Mouse (Mus musculus) heart, embryonic 11.5 days (tissue): ENCODE data around the gene Ctdsp2. TPM values are rescaled to one million over a fixed set of nuclear protein-coding genes. Genes with fewer than 3 reads are reported as not detected.

Experiments
- ATAC-seq: fragments of 200-750 bp; cut with Nextera tagmentation; replicated peaks from 2 replicates; pipeline ENCODE4 v1.8.0; 2017; ENCODE audit warnings: moderate library complexity; ENCODE audit not compliant: insufficient number of reproducible peaks, low FRiP score, low TSS enrichment
- H3K27ac ChIP-seq: fragments of 300-500 bp; sonication (generic); 2 replicates; pipeline ENCODE4 v1.5.1; 2014; ENCODE audit warnings: mild to moderate bottlenecking, low read depth, low read length
- H3K27me3 ChIP-seq: fragments of 300-500 bp; sonication (generic); 2 replicates; pipeline ENCODE4 v1.6.1; 2014; ENCODE audit warnings: mild to moderate bottlenecking, low read length, mixed read lengths; ENCODE audit not compliant: control insufficient read depth, insufficient read depth
- H3K36me3 ChIP-seq: fragments of 300-500 bp; sonication (generic); 2 replicates; pipeline ENCODE4 v1.6.1; 2014; ENCODE audit warnings: mild to moderate bottlenecking, low read length, moderate library complexity, mixed read lengths; ENCODE audit not compliant: control insufficient read depth, insufficient read depth
- H3K4me1 ChIP-seq: fragments of 300-500 bp; sonication (generic); 2 replicates; pipeline ENCODE4 v1.6.1; 2014; ENCODE audit warnings: low read length; ENCODE audit not compliant: control insufficient read depth, insufficient read depth
- H3K4me2 ChIP-seq: fragments of 300-500 bp; sonication (generic); 2 replicates; pipeline ENCODE4 v1.6.1; 2014; ENCODE audit warnings: mild to moderate bottlenecking, moderate library complexity
- H3K4me3 ChIP-seq: fragments of 300-500 bp; sonication (generic); 2 replicates; pipeline ENCODE4 v1.5.1; 2014; ENCODE audit warnings: low read depth, low read length
- H3K9ac ChIP-seq: fragments of 300-500 bp; sonication (generic); 2 replicates; pipeline ENCODE4 v1.6.1; 2014; ENCODE audit warnings: mild to moderate bottlenecking, low read depth, low read length, moderate library complexity
- H3K9me3 ChIP-seq: fragments of 300-500 bp; sonication (generic); replicated peaks from 2 replicates; pipeline ENCODE4 v1.6.1; 2016; ENCODE audit warnings: low read length; ENCODE audit not compliant: control insufficient read depth
- WGBS: fragments of 180-500 bp; shearing (Covaris S2); extraction: QIAGEN DNeasy Blood & Tissue Kit; methylation state at CpG from one replicate; pipeline ENCODE4 v1.1.7; 2014; ENCODE audit not compliant: insufficient replicate concordance; 5-methylcytosine and 5-hydroxymethylcytosine counted together
- polyA plus RNA-seq: library from polyadenylated mRNA; unstranded; fragments of >200 nt; fragmentation: Nextera tagmentation; extraction: Ambion mirVana; gene quantifications from 2 replicates; pipeline ENCODE4 v1.2.1, GENCODE M21; 2014

Ctdsp2 gene
- polyA plus RNA-seq = 47.3 and 47.6 TPM in 2 replicates

GRCm38 (mm10) chr10:126978277-126978994 lies at the start of gene Ctdsp2:
Ctdsp2 (plus strand) TSS chr10:126978717.
- H3K36me3 ChIP-seq = no peaks in the 10 kb centered on the region
- ATAC-seq = peak; percentile 94
- no peaks in the 10 kb centered on the region for H3K27me3 ChIP-seq
- under 1% methylated on average over 56 of the region's 56 CpGs for WGBS
- H3K27ac ChIP-seq = peak within 1 kb of the TSS; percentile 98
- peak within 1 kb of the TSS; percentile 81 for H3K4me2 ChIP-seq
- no peaks in the 10 kb centered on the region for H3K9me3 ChIP-seq
- peak within 1 kb of the TSS; percentile 85 for H3K4me3 ChIP-seq
- H3K9ac ChIP-seq = peak within 1 kb of the TSS; percentile 99
- peaks cover 36% of the 10 kb centered on the region for H3K4me1 ChIP-seq

GRCm38 (mm10) chr10:126928819-126929206 lies 49.7 kb upstream of the Ctdsp2 start:
- WGBS = 33% methylated on average over 12 of the region's 12 CpGs
- peaks cover 2% of the 10 kb centered on the region; the same call in 1 of the 2 replicates for H3K27me3 ChIP-seq
- 0 out of 2 replicates have a peak overlapping the region, but pooled peaks have one; percentile 15 for H3K27ac ChIP-seq
- H3K4me1 ChIP-seq = peaks cover 45% of the 10 kb centered on the region
- H3K4me2 ChIP-seq = peak overlapping the region; percentile 94
- H3K4me3 ChIP-seq = peak overlapping the region; percentile 54
- H3K9ac ChIP-seq = peak overlapping the region; percentile 86; the same call in 1 of the 2 replicates
- no peaks in the 10 kb centered on the region for H3K36me3 ChIP-seq
- H3K9me3 ChIP-seq = no peaks in the 10 kb centered on the region
- no peak for ATAC-seq

GRCm38 (mm10) chr10:126929543-126929942 lies 49.0 kb upstream of the Ctdsp2 start:
- no peaks in the 10 kb centered on the region for H3K36me3 ChIP-seq
- peaks cover 45% of the 10 kb centered on the region for H3K4me1 ChIP-seq
- ATAC-seq = no peak
- no peak overlapping the region for H3K9ac ChIP-seq
- H3K27ac ChIP-seq = no peak overlapping the region
- 64% methylated on average over 3 of the region's 3 CpGs for WGBS
- H3K27me3 ChIP-seq = peaks cover 2% of the 10 kb centered on the region; the same call in 1 of the 2 replicates
- no peak overlapping the region for H3K4me2 ChIP-seq
- no peak overlapping the region for H3K4me3 ChIP-seq
- H3K9me3 ChIP-seq = no peaks in the 10 kb centered on the region

- 47% methylated on average over 15 of the region's 15 CpGs for WGBS
Observed at GRCm38 (mm10) chr10:126930270-126931121, 48.0 kb upstream of the Ctdsp2 start.

GRCm38 (mm10) chr10:126931123-126931759 lies 47.3 kb upstream of the Ctdsp2 start:
- H3K4me1 ChIP-seq = peaks cover 55% of the 10 kb centered on the region
- H3K4me3 ChIP-seq = no peak overlapping the region
- 48% methylated on average over 8 of the region's 8 CpGs for WGBS
- ATAC-seq = no peak
- no peaks in the 10 kb centered on the region for H3K36me3 ChIP-seq
- no peak overlapping the region; the same call in 1 of the 2 replicates for H3K4me2 ChIP-seq
- H3K9ac ChIP-seq = peak overlapping the region; percentile 28; the same call in 1 of the 2 replicates
- H3K27me3 ChIP-seq = peaks cover under 1% of the 10 kb centered on the region; the same call in 1 of the 2 replicates
- H3K27ac ChIP-seq = peak overlapping the region; percentile 89
- no peaks in the 10 kb centered on the region for H3K9me3 ChIP-seq

More at GRCm38 (mm10) chr10:126930270-126931121, 48.0 kb upstream of the Ctdsp2 start:
- Histone ChIP-seq H3K4me2 (peak overlapping the region; percentile 9; the same call in 1 of the 2 replicates), H3K36me3 (no peaks in the 10 kb centered on the region), H3K9ac (peak overlapping the region; percentile 61), H3K27ac (peak overlapping the region; percentile 89), H3K4me1 (peaks cover 49% of the 10 kb centered on the region), H3K27me3 (peaks cover 2% of the 10 kb centered on the region; the same call in 1 of the 2 replicates), H3K4me3 (no peak overlapping the region), H3K9me3 (no peaks in the 10 kb centered on the region)
- ATAC-seq = no peak; the same call in 1 of the 2 replicates

- no peak for ATAC-seq
- H3K9me3 ChIP-seq = no peaks in the 10 kb centered on the region
- no peaks in the 10 kb centered on the region; the same call in 1 of the 2 replicates for H3K27me3 ChIP-seq
- no peak overlapping the region for H3K4me3 ChIP-seq
- peak overlapping the region; percentile 89 for H3K27ac ChIP-seq
- H3K4me1 ChIP-seq = peaks cover 56% of the 10 kb centered on the region
- H3K4me2 ChIP-seq = no peak overlapping the region
- 0 out of 2 replicates have a peak overlapping the region, but pooled peaks have one; percentile 28 for H3K9ac ChIP-seq
- H3K36me3 ChIP-seq = no peaks in the 10 kb centered on the region
Observed at GRCm38 (mm10) chr10:126931760-126932139, 46.8 kb upstream of the Ctdsp2 start.

GRCm38 (mm10) chr10:126934561-126934960 lies 44.0 kb upstream of the Ctdsp2 start:
- Histone ChIP-seq H3K9ac (no peak overlapping the region), H3K27ac (no peak overlapping the region), H3K27me3 (no peaks in the 10 kb centered on the region), H3K36me3 (no peaks in the 10 kb centered on the region), H3K9me3 (no peaks in the 10 kb centered on the region; the same call in 1 of the 2 replicates), H3K4me2 (no peak overlapping the region), H3K4me1 (peaks cover 32% of the 10 kb centered on the region), H3K4me3 (no peak overlapping the region)
- WGBS = 90% methylated on average over 13 of the region's 13 CpGs
- no peak for ATAC-seq

- WGBS = 83% methylated on average over 8 of the region's 8 CpGs
- peak overlapping the region; percentile 36; the same call in 1 of the 2 replicates for H3K27ac ChIP-seq
- no peak for ATAC-seq
- no peak overlapping the region for H3K4me3 ChIP-seq
- H3K4me1 ChIP-seq = peaks cover 28% of the 10 kb centered on the region
- no peaks in the 10 kb centered on the region; the same call in 1 of the 2 replicates for H3K9me3 ChIP-seq
- no peaks in the 10 kb centered on the region for H3K36me3 ChIP-seq
- no peak overlapping the region for H3K4me2 ChIP-seq
- no peaks in the 10 kb centered on the region for H3K27me3 ChIP-seq
- 0 out of 2 replicates have a peak overlapping the region, but pooled peaks have one; percentile 22 for H3K9ac ChIP-seq
Observed at GRCm38 (mm10) chr10:126935121-126935520, 43.4 kb upstream of the Ctdsp2 start.
